Mouse (Mus musculus): ENCODE measurements around the gene Ly6g5b.
A peak's percentile ranks its signal among the peaks of the same experiment; 100 is the strongest.

Ly6g5b gene

DNA sequence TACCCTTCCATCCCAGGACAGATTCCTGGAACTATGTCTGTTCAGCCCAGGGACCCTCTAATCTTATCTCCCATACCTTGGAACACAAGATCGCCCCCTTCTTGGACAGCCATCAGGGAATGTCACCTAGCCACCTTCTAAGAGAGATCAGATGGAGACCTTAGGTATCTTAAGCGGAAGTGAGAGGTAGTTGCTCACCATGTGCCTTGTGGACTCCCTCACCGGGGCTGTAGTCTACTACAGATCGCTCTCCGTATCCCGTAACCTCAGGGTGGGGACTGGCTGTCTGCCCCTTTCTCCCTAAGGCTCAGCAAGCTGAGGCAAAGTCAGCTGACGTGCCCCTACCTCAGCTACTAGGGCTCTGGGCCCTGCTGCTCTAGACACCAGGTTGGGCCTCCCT, 11.1 kb downstream of the Ly6g5b start:
- no peak for DNase-seq

DNA sequence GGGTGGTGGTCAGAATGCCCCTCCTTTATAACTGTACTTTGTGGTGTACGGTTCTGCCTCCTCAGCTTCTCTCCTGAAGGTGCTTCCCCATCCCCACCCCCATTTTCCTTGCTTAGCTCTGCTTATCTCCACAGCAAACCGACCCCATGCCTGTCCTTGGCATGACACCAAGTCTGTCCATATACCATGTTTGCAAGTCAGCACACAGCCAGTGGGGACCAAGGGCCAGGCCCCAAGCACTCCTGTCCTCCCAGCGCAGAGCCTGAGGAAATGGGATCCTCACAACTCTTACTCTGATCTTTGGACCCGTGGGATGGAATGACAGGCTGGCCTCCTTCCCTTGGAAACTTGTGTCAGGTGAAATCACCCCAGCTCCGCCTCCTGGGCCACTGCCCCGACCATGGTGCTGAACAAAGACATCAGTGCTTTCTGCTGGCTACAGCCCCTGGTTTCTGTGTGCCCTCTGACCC, 12.0 kb downstream of the Ly6g5b start:
- DNase-seq = no peak

DNA sequence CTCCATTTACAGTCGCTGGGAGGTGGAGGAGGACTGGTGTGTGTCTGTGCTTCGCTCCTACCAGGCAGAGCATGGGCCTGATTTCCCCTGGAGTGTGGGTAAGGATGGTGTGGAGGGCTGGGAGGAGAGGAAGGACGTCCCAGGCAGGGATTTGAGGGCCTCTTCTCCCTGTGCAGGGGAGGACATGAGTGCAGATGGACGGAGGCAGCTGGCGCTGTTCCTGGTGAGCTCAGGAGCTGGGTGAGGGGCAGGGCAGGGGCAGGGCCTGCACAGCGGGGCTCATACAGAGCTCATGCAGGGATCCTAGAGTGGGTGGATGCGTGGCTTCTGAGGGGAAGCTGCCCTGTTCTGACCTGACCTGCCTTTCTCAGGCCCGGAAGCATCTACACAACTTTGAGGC, 12.9 kb downstream of the Ly6g5b start:
- DNase-seq = no peak

DNA sequence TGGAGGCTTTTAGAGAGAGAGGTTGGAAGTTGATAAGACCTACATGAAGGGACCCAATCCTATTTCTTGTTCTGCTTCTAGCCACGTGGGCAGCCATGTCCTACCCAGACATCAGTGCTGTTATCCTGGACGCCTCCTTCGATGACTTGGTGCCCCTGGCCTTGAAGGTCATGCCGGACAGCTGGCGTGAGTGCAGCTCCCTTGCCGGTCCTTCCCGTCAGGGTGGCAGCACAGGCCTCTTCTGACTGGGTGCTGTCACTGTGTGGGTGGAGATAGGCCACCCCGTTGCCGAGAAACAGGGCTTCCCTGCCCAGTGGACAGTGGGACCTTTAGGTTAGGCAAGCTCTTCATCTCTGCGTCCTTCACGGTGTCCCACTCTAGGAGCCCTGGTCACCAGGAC, 14.1 kb downstream of the Ly6g5b start:
- DNase-seq = no peak

DNA sequence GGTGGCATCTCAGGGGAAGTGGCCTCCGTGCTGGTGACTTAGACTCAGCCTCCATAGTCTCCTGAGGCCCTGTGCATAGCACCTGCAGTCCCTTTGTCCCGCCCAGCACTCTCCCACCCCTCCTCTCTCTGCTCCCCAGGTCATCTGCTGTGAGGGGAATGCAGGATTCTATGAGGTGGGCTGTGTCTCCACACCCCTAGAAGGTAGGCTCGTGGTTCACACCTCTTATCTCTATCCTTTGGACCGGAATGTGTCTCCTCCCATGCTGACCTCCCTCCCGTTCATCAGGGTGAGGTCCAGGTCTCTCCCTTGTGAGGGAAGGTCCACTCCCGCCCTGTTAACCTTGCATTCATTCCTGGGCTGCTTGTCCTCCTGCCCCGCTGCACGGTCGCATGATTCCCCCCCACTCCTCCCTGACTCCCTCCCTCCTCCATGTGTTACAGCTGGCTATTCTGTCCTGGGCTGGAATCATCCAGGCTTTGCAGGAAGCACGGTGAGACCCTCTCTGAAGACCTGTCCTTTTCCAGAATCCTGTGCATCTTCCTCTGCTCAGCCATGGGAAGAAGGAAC, 14.9 kb downstream of the Ly6g5b start:
- DNase-seq = no peak

DNA sequence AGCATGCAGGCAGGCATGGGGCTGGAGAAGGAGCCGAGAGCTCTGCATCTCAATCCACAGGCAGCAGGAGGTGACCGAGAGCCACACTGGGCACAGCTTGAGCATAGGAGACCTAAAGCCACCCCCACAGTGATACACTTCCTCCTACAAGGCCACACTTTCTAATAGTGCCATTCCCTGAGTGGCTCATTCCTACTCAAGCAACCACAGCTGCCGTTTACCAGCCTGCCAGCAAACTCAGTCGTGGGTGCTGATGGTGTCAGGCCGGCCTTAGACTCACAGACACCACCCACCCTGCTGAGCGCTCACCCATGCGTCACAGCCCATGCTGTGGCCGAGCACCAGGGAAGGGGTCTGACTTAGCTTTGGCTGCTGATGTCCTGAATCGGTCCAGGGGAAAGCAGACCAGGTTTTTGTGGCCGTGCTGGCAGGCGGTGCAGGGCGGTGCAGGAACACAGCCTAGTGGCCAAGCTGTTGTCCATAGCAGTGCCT, 18.0 kb downstream of the Ly6g5b start:
- DNase-seq = no peak

DNA sequence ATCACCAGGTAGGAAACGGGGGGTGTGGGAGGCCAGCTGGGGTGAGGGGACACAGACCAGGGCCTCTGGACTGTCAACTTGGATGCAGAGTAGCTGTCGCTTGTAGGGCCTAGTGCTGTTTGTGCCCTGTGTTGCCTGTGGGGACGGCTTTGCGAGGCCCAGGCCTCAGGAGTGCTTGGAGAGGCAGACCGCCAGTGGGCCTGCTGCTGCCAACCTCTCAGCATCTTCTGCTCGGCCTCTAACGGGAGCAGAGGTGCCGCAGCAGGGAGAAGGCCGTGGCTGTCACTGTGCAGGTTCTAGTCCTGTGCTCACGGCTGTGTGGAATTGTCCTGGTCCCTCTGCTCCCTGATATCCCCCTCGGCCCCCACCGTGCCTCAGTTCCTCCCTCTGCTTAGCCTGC, 18.6 kb downstream of the Ly6g5b start:
- DNase-seq = no peak

DNA sequence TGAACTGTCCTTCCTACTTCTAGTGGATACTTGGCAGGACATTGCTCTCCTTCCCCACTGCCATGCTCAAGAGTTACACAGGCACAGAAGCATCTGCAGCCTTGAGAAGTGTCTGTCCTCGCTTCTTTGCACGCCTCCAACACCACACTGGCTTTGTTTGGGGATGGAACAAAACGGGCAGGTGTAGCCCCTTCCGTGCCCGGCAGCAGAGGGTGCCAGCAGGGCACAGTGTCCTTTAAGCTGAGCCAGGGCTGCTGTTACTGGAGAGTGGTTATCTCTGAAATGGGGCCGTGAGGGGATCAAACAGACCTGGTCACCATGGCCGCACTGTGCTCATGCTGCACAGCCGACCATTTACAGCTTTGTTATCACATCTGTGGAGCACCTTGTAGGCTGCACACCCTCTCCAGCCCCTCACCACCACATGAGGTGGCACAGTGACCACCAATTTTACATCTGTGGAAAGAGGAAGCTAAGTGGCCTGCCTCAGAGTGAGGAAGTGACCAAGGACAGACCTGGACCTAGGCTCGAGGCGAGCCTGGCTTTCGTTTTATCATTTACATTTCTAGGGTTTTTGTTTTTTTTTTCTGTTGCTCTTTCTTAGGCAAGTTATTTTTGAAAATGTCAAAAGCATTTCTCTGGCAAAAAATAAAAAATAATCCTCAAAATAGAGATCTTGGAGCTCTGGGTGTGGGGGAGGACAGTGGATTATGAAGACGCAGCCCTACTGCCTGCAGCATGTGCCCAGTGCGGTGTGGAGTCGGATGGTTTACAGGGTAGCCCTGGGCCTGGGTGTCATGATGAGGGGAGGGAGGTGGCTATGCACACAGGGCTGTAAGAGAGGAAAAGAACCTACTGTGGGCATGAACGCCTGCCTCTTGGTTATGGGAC, 20.5 kb downstream of the Ly6g5b start:
- no peak for DNase-seq

DNA sequence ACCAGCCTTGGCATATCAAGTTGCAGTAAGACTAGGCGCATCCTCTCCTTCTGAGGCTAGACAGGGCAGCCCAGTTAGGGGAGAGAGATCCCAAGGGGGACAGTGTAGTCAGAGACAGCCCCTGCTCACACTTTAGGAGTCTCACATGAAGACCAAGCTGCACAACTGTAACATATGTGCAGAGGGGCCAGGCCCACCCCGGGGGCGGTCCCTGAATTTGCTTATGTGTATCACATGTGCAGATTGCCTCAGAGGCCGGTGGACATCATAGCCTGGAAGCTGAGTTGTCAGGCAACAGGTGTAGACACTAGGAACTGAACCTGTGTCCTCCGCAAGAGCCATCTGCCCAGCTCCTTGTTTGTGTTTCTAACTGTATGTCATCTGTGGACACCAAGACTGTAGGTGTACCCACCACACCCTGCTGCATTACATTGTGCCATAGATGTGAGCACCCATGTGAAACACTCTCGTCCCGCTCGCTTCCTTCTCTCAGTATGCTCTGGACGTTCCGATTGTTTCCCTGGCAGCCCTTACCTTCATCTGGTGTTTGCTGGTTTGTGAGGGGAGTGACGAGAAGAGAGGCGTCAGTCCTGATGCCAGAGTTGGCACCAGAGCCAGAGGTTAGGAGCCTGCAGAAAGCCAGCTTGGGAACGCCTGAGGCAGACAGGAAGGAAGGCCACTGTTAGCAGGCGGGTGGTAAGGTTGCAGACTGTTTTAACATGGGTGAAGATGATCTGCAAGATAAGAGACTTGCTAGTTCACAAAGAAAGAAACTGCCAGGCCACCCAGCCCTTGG, 22.6 kb downstream of the Ly6g5b start:
- DNase-seq = no peak

DNA sequence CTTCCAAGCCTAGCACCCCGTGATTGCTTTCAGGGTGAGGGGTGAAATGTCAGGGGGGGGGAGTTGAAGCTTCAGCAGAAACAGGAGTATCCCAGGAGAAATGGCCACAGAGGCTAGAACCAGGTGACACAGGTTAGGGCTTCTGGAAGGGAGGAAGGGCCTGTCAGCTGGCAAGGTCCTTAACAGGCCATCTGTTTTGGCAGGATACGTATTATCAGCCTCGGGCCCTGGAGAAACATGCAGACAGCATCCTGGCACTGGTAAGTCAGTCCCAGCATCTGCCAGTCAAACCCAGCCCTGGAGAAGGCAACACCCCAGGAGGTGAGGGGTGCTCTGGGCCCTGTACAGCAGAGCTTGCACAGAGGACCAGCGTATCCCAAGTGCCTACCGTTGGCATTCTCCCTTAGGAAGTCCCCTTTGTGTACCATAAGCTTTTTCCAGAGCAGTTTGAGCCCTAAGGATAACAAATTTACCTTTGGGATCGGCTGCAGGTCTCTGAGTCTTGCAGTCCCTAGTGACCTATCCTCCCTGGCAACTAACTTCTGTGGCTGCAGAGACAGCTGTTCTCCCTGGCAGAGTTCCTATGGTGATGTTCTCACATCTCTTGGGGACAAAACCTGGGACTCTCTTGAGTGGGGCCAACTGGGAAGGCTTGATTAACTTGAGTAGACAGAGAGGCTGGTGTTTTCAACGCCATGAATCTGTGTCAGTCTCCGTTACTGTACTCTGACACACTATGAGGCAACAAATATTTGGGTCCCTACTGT, 24.9 kb downstream of the Ly6g5b start:
- no peak for DNase-seq

DNA sequence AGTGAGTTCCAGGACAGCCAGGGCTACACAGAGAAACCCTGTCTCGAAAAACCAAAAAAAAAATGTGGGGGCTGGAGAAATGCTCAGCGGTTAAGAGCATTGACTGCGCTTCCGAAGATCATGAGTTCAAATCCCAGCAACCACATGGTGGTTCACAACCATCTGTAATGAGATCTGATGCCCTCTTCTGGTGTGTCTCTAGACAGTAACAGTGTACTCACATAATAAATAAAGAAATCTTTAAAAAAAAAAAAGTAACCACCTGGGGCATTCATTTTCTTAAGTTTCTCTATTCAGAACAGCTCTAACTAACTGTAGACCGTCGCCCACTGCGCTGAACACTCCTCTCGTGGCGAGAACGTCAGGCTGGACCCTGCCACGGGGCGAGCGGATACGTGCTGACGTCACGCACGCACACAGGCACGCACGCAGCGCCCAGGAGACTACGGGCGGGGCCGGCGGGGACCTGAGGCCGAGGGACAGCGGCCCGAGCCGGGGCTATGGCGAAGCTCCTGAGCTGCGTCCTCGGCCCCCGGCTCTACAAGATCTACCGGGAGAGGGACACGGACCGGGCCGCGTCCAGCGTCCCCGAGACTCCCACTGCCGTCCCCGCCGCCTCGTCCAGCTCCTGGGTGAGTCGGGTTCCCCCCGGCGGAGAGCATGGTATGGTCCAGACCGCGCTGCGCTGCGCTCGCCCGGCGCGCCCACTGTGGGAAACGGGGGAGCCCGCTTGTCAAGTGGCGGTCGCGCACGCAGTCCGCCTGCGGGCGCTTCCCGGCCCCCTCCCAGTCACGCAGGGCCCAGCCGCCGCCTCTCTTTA, 26.2 kb downstream of the Ly6g5b start, which contains the start of gene Abhd16a:
Gene Abhd16a (plus strand): TSS at position 439 of the 820 bp plus-strand sequence.
- DNase-seq = peak; percentile 85 to 89

DNA sequence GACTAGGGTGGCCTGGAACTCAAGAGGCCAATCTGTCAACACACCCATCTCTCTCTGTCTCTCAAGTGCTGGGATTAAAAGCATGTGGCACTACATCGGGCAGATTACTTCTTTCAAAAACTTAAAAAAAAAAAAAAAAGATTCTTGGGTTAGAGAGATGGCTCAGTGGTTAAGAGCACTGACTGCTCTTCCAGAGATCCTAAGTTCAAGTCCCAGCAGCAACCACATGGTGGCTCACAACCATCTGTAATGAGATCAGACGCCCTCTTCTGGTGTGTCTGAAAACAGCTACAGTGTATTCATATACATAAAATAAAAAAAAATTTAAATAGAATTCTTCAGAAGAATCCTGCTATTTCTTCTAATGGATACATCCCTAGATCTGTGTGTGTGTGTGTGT, 27.1 kb downstream of the Ly6g5b start:
- DNase-seq = no peak

DNA sequence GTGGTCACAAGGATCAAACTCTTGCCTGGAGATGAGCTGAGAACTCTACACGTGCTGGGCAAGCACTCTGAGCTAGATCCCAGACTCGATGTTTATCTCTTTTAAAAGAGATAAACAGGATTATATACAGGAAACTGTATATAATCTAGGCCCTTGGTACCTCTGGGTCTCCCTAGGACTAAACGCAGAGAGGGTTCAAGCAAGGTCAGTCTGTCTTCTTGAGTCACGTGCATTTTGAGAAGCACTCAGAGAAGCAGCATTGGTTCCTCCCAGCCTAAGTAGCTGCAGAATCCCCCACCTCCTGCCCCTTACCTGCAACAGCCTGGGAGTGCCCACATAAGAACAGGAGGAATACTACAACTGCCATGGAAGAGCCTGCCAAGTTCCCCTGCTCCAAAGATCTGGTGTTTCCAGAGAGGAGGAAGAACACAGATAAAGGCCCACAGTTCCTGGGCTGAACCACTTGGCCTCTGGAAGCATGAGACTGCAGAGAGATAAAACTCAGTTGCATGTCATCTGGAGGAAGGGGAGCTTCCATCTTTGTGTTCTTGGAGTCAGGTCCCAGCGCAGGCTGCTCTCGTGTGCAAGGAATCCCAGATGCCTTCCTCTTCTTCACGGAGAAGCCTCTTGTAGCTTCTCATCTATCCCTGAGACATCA, 29.9 kb downstream of the Ly6g5b start, which contains the start of gene Ly6g6f:
Gene Ly6g6f (minus strand): TSS at position 403 of the 658 bp plus-strand sequence.
- no peak for DNase-seq

DNA sequence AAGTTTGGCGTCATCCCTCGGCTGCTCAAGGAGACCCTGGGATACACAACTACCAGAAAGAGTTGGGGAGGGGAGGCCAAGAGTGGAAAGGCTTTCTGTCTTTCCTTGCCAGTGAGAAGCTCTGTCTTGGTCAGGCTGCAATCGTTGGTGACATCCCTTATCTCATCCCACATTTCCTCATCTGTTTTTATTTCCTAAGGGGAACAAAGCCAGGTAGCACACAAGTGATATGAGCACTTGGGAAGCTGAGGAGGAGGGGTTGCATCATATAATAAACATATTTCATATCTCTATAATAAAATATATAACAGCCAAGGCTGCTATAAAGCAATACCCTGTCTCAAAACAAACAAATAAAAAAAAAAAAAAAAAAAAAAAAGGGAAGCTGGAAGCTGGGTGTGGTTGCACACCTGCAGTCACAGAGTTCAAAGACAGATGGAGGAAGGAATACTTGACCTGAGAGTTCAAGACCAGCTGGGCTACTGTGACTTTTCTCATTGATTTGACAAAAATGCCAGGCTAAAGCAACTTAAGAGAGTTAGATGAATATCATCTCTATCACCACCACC, 31.2 kb downstream of the Ly6g5b start:
- no peak for DNase-seq

DNA sequence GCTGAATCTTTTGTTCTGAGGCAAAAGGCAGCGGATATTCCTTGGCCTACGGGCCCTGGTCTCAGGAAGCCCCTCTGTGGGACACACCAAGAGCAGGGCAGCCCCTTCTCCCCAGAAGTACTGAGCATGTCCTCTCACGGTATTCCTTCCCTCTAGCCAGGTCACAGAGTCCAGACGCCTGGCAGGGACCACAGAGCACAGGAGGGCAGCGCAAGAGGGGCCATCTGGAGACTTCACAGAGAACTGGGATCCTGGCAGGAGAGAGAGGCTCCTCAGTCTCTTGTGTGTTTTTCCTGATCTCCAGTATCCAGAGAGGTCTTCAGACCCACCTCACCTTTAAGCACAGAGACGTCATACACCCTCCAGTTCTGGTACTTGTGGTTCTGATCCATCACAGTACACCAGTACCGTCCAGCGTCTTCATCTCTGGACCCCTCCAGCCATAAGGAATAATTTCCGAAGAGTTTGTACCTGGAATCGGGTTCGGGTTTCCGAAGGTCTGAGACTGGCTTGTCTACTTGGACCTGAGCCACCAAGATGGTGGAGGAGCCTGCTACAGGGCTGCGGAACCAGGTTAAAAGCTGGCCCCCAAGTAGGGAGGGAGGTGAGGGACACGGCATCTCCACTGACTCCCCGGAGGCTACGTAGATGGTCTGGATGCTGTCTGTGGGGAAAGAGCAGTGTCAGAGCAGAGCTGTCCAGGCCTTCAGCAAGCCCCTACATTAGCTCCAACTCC, 32.2 kb downstream of the Ly6g5b start:
- DNase-seq = no peak

DNA sequence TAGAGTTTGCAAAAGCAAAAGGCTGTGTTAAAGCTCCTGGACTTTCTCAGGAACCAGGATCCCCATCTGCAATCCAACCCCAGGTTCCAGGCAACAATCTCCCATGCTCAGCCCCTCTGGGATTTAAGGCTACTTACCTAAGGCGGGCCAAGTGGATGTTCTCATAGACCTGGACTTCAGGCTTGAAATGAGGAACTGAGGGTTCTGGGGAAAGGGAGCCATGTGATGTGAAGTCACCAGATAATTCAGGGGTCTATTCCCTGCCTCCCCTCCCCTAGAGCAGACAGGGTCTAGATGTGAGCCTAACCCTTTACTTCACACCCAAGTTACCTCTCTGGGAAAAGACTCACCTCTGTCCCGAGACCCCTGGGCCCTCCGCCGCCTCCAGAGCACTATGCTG, 34.5 kb downstream of the Ly6g5b start:
- DNase-seq = no peak

DNA sequence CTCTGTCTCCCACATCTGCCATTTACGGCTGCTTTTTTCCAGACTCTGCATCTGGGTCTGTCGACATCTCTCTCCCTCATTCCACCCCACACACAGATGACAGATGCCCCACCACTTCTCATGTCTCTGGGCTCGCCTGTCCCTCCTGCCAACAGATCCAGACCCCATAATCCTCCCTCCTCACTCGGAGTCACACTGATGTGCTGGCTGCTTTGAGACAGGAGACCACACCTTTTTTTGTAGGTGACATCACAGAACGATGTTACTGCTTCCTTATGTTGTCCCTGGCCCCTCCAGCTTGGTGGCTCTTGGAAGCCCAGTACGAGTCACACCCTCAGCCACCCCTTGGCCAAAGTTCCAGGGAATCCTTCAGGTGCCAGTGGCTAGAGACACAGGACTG, 35.0 kb downstream of the Ly6g5b start:
- no peak for DNase-seq

DNA sequence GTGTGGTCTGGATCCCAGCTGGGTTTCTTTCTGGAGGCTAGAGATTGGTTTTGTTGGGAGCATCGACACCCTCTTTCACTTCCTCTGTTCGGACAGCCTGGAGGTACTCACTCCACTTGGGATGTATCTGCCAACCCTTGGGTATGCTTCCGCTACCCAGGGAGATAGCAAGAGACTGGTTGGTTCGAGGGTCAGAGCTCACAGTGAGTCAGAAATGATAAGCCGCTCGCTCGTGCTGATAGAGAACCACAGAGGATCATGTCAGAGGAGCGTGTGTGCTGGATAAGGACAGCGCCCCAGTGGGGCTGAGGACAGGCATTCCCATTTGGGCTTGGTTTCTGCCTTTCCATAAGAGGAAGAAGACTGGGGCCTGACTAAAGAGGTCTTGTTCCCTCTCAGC, 35.5 kb downstream of the Ly6g5b start:
- DNase-seq = no peak

DNA sequence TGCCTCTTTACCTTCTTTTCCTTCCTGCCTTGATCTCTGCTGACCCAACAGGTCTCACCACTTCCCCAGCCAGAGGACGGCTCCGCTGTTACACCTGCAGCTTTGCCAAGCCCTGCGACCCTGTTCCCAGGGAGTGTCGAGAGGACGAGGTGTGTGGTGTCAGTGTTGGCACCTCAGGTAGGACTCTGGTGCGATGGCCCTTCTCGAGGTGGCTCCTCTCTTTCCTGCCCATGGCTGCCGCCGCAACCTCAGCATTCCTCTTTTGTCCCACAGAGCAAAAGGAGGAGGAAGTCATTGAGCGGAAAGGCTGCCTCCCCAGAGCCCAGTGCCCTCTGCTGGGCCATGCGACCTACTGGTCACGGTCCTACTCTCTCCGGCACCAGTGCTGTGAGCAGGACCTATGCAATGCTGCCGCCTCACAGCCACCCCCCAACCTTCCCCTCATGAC, 37.4 kb downstream of the Ly6g5b start, which contains the start of gene Ly6g6d:
Gene Ly6g6d (minus strand): TSS at position 280 of the 448 bp plus-strand sequence.
- DNase-seq = no peak

DNA sequence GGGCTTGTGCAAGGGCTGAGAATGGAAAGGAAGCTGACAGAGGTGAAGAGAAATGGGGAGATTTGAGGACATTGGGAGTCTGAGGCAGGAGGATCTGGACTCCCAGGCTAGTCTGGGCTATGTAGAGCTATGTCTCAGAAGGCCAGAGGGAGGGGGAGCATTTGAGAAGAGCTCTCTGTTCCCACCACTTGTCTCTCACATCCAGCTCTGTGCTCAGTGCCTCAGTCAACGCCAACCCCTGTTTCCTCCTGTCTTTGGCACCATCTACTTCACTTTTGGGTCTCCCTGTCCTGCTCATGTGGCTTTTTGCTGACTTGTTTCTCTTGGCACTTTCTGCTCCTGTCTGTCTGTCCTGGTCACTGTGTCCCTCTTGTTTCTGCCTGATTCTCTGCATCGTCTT, 37.9 kb downstream of the Ly6g5b start:
- DNase-seq = no peak

Measured in thymus, adult 18-20 months (tissue).